Mouse (Mus musculus) testis, adult 2 months (tissue): ENCODE measurements around the gene Hey2. TPM values are rescaled to one million over a fixed set of nuclear protein-coding genes. Genes with fewer than 3 reads are reported as not detected.

Experiments
- H3K27ac ChIP-seq: fragments of 200-500 bp; 2 replicates; pipeline ENCODE4 v1.5.1; 2012; ENCODE audit warnings: low read depth, low read length; ENCODE audit not compliant: control insufficient read depth, insufficient read depth
- H3K27me3 ChIP-seq: fragments of 200-500 bp; 2 replicates; pipeline ENCODE4 v1.6.1; 2012; ENCODE audit warnings: mild to moderate bottlenecking, low read length, moderate library complexity; ENCODE audit not compliant: control insufficient read depth, insufficient read depth
- H3K36me3 ChIP-seq: fragments of 200-500 bp; 2 replicates; pipeline ENCODE4 v1.6.1; 2012; ENCODE audit warnings: mild to moderate bottlenecking, low read length; ENCODE audit not compliant: control insufficient read depth, insufficient read depth
- H3K4me1 ChIP-seq: fragments of 200-500 bp; 2 replicates; pipeline ENCODE4 v1.6.1; 2012; ENCODE audit warnings: low read length; ENCODE audit not compliant: control insufficient read depth, insufficient read depth
- H3K4me3 ChIP-seq: fragments of 200-500 bp; 2 replicates; pipeline ENCODE4 v1.5.1; 2012; ENCODE audit warnings: low read depth, mild to moderate bottlenecking, low read length, moderate library complexity, mixed read lengths; ENCODE audit not compliant: control insufficient read depth
- CTCF ChIP-seq: fragments of 200-500 bp; IDR thresholded peaks from 2 replicates; pipeline ENCODE4 v1.5.1; 2012; ENCODE audit warnings: low read depth, mild to moderate bottlenecking, inconsistent platforms, low read length, moderate library complexity; ENCODE audit not compliant: control insufficient read depth, insufficient read depth, insufficient replicate concordance
- POLR2A ChIP-seq: fragments of 200-500 bp; IDR thresholded peaks from 2 replicates; pipeline ENCODE4 v1.6.1; 2012; ENCODE audit warnings: low read depth, mild to moderate bottlenecking, inconsistent platforms, low read length, moderate library complexity; ENCODE audit not compliant: control insufficient read depth
- polyA plus RNA-seq: library from polyadenylated mRNA; depleted of rRNA; stranded (reverse); fragments of >200 nt; gene quantifications from 2 replicates; pipeline ENCODE4 v1.2.3, GENCODE M21; 2012; rRNA removed

The Hey2 gene
- polyA plus RNA-seq: 0.89 and 1.1 TPM in 2 replicates

- H3K4me3 ChIP-seq: peak within 1 kb of the TSS; percentile 89
- TF ChIP-seq POLR2A (no peak), CTCF (no peak)
- H3K27me3 ChIP-seq: no peaks in the 10 kb centered on the region
- no peaks in the 10 kb centered on the region for H3K36me3 ChIP-seq
- peaks cover 21% of the 10 kb centered on the region for H3K4me1 ChIP-seq
- H3K27ac ChIP-seq: no peak within 1 kb of the TSS
These were observed at the start of gene Hey2 for GRCm38 (mm10) chr10:30842643-30843437. Gene Hey2 (minus strand): TSS chr10:30842801.

- Histone ChIP-seq H3K36me3 (no peaks in the 10 kb centered on the region), H3K27ac (no peak overlapping the region), H3K4me3 (no peak overlapping the region), H3K27me3 (no peaks in the 10 kb centered on the region), H3K4me1 (no peaks in the 10 kb centered on the region)
- TF ChIP-seq CTCF: no peak
- no peak for TF ChIP-seq POLR2A
These were observed 40.6 kb upstream of the Hey2 start for GRCm38 (mm10) chr10:30883085-30883760.

- no peaks in the 10 kb centered on the region for H3K36me3 ChIP-seq
- no peak overlapping the region for H3K27ac ChIP-seq
- no peak for TF ChIP-seq CTCF
- no peak for TF ChIP-seq POLR2A
- H3K4me1 ChIP-seq: no peaks in the 10 kb centered on the region
- H3K4me3 ChIP-seq: no peak overlapping the region
- no peaks in the 10 kb centered on the region for H3K27me3 ChIP-seq
These were observed 38.5 kb upstream of the Hey2 start for GRCm38 (mm10) chr10:30881109-30881508.

- no peak for TF ChIP-seq CTCF
- no peak for TF ChIP-seq POLR2A
- Histone ChIP-seq H3K27ac (no peak overlapping the region), H3K27me3 (no peaks in the 10 kb centered on the region), H3K4me1 (peaks cover 21% of the 10 kb centered on the region), H3K4me3 (no peak overlapping the region), H3K36me3 (no peaks in the 10 kb centered on the region)
These were observed 2.7 kb upstream of the Hey2 start for GRCm38 (mm10) chr10:30845101-30845825.

GRCm38 (mm10) chr10:30844191-30845010, 1.8 kb upstream of the Hey2 start:
- Histone ChIP-seq H3K4me1 (peaks cover 21% of the 10 kb centered on the region), H3K27me3 (no peaks in the 10 kb centered on the region), H3K4me3 (no peak overlapping the region), H3K36me3 (no peaks in the 10 kb centered on the region), H3K27ac (no peak overlapping the region)
- TF ChIP-seq CTCF (no peak), POLR2A (no peak)

GRCm38 (mm10) chr10:30843438-30844190, 1.0 kb upstream of the Hey2 start:
- H3K27ac ChIP-seq: no peak overlapping the region
- TF ChIP-seq CTCF: no peak
- TF ChIP-seq POLR2A: no peak
- peaks cover 21% of the 10 kb centered on the region for H3K4me1 ChIP-seq
- H3K36me3 ChIP-seq: no peaks in the 10 kb centered on the region
- H3K4me3 ChIP-seq: peak overlapping the region; percentile 89
- H3K27me3 ChIP-seq: no peaks in the 10 kb centered on the region
